Mouse (Mus musculus) layer of hippocampus, adult 8-10 months (tissue): ENCODE measurements around the gene Kirrel. TPM values are rescaled to one million over a fixed set of nuclear protein-coding genes. Genes with fewer than 3 reads are reported as not detected.

ENCODE experiments used
- DNase-seq, 2 experiments: peaks; one replicate each; pipeline ENCODE4 v3.0.0; 2022; ENCODE audit warnings: low spot score in 2 of 2
- total RNA-seq, 4 experiments: library from RNA; stranded (reverse); gene quantifications; 2 replicates each; pipeline ENCODE4 v1.2.4; 2022

Kirrel gene
- total RNA-seq, 4 experiments from 2014 or later, result 3.2 to 3.9 (median 3.5) TPM

- no peak for DNase-seq
Observed at GRCm38 (mm10) chr3:87167621-87168020, 6.9 kb downstream of the Kirrel start.

- DNase-seq, result no peak
Observed at GRCm38 (mm10) chr3:87165291-87165881, 9.2 kb downstream of the Kirrel start.

GRCm38 (mm10) chr3:87164099-87164815 is 10.3 kb downstream of the Kirrel start:
- DNase-seq, result no peak

GRCm38 (mm10) chr3:87163116-87163515 is 11.4 kb downstream of the Kirrel start:
- no peak for DNase-seq

- no peak for DNase-seq
Observed at GRCm38 (mm10) chr3:87162380-87162779, 12.2 kb downstream of the Kirrel start.

- DNase-seq, result no peak
Observed at GRCm38 (mm10) chr3:87161601-87162000, 12.9 kb downstream of the Kirrel start.

GRCm38 (mm10) chr3:87160819-87161509 is 13.6 kb downstream of the Kirrel start:
- DNase-seq, result no peak

- DNase-seq, result no peak
Observed at GRCm38 (mm10) chr3:87159190-87159589, 15.4 kb downstream of the Kirrel start.

GRCm38 (mm10) chr3:87157767-87158291 is 16.7 kb downstream of the Kirrel start:
- DNase-seq, result no peak

- no peak for DNase-seq
Observed at GRCm38 (mm10) chr3:87157297-87157696, 17.2 kb downstream of the Kirrel start.

GRCm38 (mm10) chr3:87154398-87155287 is 19.9 kb downstream of the Kirrel start:
- DNase-seq, result no peak

- no peak for DNase-seq
Observed at GRCm38 (mm10) chr3:87153038-87153437, 21.5 kb downstream of the Kirrel start.

GRCm38 (mm10) chr3:87152111-87152738 is 22.3 kb downstream of the Kirrel start:
- DNase-seq, result no peak

- DNase-seq, result no peak
Observed at GRCm38 (mm10) chr3:87151294-87151826, 23.2 kb downstream of the Kirrel start.

- no peak for DNase-seq
Observed at GRCm38 (mm10) chr3:87150689-87151244, 23.8 kb downstream of the Kirrel start.

- DNase-seq, result no peak
Observed at GRCm38 (mm10) chr3:87150056-87150688, 24.4 kb downstream of the Kirrel start.

GRCm38 (mm10) chr3:87149425-87149824 is 25.1 kb downstream of the Kirrel start:
- no peak for DNase-seq

GRCm38 (mm10) chr3:87144476-87145240 is 29.9 kb downstream of the Kirrel start:
- DNase-seq, result no peak

- DNase-seq, result no peak
Observed at GRCm38 (mm10) chr3:87140284-87140683, 34.3 kb downstream of the Kirrel start.
